Mouse (Mus musculus): ENCODE measurements around the gene Iglon5.

DNA sequence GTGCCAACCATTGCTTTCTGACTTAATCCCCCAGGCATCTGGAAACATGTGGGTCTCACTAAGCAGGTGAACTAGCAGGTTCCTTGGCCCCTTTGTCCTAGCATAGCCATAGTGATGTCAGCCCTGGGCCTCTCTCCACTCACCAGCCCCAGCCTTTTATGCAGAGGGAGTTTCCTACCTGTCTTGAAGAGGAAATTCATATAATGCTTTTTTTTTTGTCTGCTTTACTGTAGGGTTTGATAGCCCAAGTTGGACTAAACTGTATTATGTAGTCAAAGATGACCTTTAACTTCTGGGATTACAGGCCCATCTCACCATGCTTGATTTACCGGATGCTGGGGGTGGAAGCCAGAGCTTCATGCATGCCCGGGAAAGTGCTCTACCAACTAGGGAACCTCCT is 40.1 kb downstream of the Iglon5 start:
- TF ChIP-seq CTCF (IDR thresholded peaks at IDR 0.05) (no peak), EP300 (IDR thresholded peaks at IDR 0.05) (no peak)
